Mouse (Mus musculus) lung, postnatal 0 days (tissue): ENCODE data around the gene Cpb2. TPM values are rescaled to one million over a fixed set of nuclear protein-coding genes. Genes with fewer than 3 reads are reported as not detected.

Experiments used
- ATAC-seq: fragments of 200-750 bp; cut with Nextera tagmentation; 2 replicates; pipeline ENCODE4 v1.8.0; 2017; ENCODE audit warnings: moderate library complexity
- DNase-seq: peaks from one replicate; pipeline ENCODE4 v3.0.0-alpha.2; 2016; ENCODE audit warnings: low spot score
- H3K27ac ChIP-seq: fragments of 300-500 bp; sonication (generic); 2 replicates; pipeline ENCODE4 v1.5.1; 2014; ENCODE audit warnings: antibody characterized with exemption, mild to moderate bottlenecking, low read length, mixed read lengths
- H3K27me3 ChIP-seq: fragments of 300-500 bp; sonication (generic); replicated peaks from 2 replicates; pipeline ENCODE4 v1.6.1; 2014; ENCODE audit warnings: low read length, mixed read lengths; ENCODE audit not compliant: insufficient read depth
- H3K36me3 ChIP-seq: fragments of 300-500 bp; sonication (generic); 2 replicates; pipeline ENCODE4 v1.6.1; 2014; ENCODE audit warnings: low read length, mixed read lengths; ENCODE audit not compliant: insufficient read depth
- H3K4me1 ChIP-seq: fragments of 300-500 bp; sonication (generic); 2 replicates; pipeline ENCODE4 v1.6.1; 2014; ENCODE audit warnings: antibody characterized with exemption, low read depth, low read length, mixed read lengths; ENCODE audit not compliant: insufficient read depth
- H3K4me2 ChIP-seq: fragments of 300-500 bp; sonication (generic); replicated peaks from 2 replicates; pipeline ENCODE4 v1.6.1; 2014; ENCODE audit warnings: low read depth, mild to moderate bottlenecking, low read length, moderate library complexity, mixed read lengths
- H3K4me3 ChIP-seq: fragments of 300-500 bp; sonication (generic); 2 replicates; pipeline ENCODE4 v1.5.1; 2014; ENCODE audit warnings: low read depth, low read length
- H3K9ac ChIP-seq: fragments of 300-500 bp; sonication (generic); replicated peaks from 2 replicates; pipeline ENCODE4 v1.6.1; 2014; ENCODE audit warnings: low read depth, mild to moderate bottlenecking
- H3K9me3 ChIP-seq: fragments of 300-500 bp; sonication (generic); 2 replicates; pipeline ENCODE4 v1.6.1; 2016; ENCODE audit warnings: low read length, mixed read lengths
- CTCF ChIP-seq: IDR thresholded peaks from 2 replicates; pipeline ENCODE4 v1.5.1; 2016; ENCODE audit warnings: antibody characterized with exemption, mild to moderate bottlenecking
- EP300 ChIP-seq: IDR thresholded peaks from 2 replicates; pipeline ENCODE4 v1.6.1; 2016; ENCODE audit warnings: antibody characterized with exemption, mild to moderate bottlenecking, control low read depth
- WGBS: fragments of 180-500 bp; shearing (Covaris S2); extraction: QIAGEN DNeasy Blood & Tissue Kit; methylation state at CpG from one replicate; pipeline ENCODE4 v1.1.7; 2014; 5-methylcytosine and 5-hydroxymethylcytosine counted together
- polyA plus RNA-seq: library from polyadenylated mRNA; unstranded; fragments of >200 nt; fragmentation: Nextera tagmentation; extraction: Ambion mirVana; gene quantifications from 2 replicates; pipeline ENCODE4 v1.2.1, GENCODE M21; 2015

Gene Cpb2
- polyA plus RNA-seq, 1 experiment from 2014 or later = not detected

GRCm38 (mm10) chr14:75205363-75206051 is 36.6 kb upstream of the Cpb2 start:
- H3K27me3 ChIP-seq = no peaks in the 10 kb centered on the region
- DNase-seq (no peak), ATAC-seq (no peak)
- no peak overlapping the region for H3K27ac ChIP-seq
- H3K4me1 ChIP-seq = no peaks in the 10 kb centered on the region
- H3K36me3 ChIP-seq = peaks cover 15% of the 10 kb centered on the region; the same call in 1 of the 2 replicates
- no peak overlapping the region for H3K4me3 ChIP-seq
- H3K9me3 ChIP-seq = no peaks in the 10 kb centered on the region
- WGBS = 79% methylated on average over 6 of the region's 6 CpGs
- no peak overlapping the region for H3K9ac ChIP-seq
- H3K4me2 ChIP-seq = no peak overlapping the region
- TF ChIP-seq EP300 (no peak), CTCF (no peak)

DNA sequence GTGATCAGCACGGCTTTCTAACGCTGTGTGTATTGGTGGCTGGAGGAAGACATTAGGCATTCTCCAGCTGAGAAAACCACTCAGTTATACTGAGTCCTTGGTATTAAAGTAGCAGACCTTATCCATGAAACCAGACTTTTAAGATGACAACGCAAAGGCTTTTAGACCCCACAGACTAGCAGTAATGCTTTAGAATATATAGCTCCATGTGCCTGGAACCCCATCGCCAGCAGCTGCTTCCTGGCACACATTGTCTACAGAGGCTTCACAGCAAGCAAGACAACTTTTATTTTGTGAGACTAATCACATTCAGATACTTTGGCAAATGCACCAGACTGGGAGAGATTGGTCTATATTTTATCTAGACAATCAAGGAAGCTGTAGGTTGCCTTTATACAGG is 35.8 kb upstream of the Cpb2 start:
- H3K4me1 ChIP-seq = no peaks in the 10 kb centered on the region
- H3K4me3 ChIP-seq = no peak overlapping the region
- peaks cover 13% of the 10 kb centered on the region; the same call in 1 of the 2 replicates for H3K36me3 ChIP-seq
- no peaks in the 10 kb centered on the region for H3K27me3 ChIP-seq
- H3K27ac ChIP-seq = no peak overlapping the region
- H3K4me2 ChIP-seq = no peak overlapping the region
- H3K9me3 ChIP-seq = no peaks in the 10 kb centered on the region
- TF ChIP-seq CTCF = no peak
- no peak for TF ChIP-seq EP300
- DNase-seq (no peak), ATAC-seq (no peak)
- WGBS = 93% methylated on average over 4 of the region's 4 CpGs
- H3K9ac ChIP-seq = no peak overlapping the region

DNA sequence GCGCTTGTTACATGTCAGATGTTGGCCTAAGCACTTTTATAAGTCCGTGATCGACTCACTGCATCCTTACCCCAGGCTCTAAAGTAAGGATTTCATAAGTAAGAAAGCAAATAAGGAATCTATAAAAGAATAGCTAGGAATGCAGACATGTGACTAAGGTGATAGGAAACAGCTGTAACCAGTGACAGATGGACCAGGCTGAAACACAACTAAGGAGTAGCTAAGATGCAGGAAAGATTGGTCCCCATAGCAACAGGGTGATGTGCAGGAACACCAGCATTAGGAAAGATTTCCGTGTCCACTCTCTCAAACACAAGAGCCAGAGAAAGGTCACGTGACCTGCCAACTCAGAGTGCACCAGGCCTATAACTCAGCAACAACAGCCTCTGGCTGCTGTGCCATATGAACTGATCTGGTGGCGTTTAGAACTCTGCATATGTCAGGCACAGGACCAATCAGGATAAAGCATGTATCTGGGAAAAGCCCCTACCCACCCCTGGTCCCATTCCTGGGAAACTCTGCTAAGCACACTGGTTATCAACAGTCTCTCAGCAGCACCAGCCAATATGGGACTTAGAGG is 33.4 kb upstream of the Cpb2 start:
- H3K4me1 ChIP-seq = no peaks in the 10 kb centered on the region
- no peak overlapping the region for H3K27ac ChIP-seq
- peaks cover 15% of the 10 kb centered on the region; the same call in 1 of the 2 replicates for H3K36me3 ChIP-seq
- H3K27me3 ChIP-seq = no peaks in the 10 kb centered on the region
- no peak overlapping the region for H3K4me3 ChIP-seq
- no peak for DNase-seq
- H3K4me2 ChIP-seq = no peak overlapping the region
- 75% methylated on average over 6 of the region's 6 CpGs for WGBS
- no peak overlapping the region for H3K9ac ChIP-seq
- TF ChIP-seq EP300 (no peak), CTCF (no peak)
- no peaks in the 10 kb centered on the region for H3K9me3 ChIP-seq
- ATAC-seq = no peak

DNA sequence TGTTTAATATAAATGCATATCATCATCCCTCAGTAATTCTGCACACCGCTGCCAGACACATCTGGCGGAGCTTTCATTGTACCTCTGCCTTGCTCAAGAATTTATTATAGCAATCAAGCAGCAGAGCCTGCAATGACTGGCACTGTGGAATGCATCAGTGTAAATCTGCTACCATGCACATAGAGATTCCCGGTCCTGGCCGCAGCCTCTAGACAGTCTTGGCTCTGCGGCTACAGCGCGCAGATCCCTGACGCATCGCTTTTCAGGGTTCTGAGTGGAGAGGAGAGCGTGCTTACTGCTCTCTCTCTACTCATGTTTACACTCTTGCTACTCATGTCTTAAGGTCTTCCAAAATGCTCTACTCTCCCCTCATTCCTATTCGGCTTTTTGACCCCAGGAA is 28.3 kb upstream of the Cpb2 start:
- Histone ChIP-seq H3K9ac (no peak overlapping the region), H3K4me2 (no peak overlapping the region), H3K4me1 (no peaks in the 10 kb centered on the region), H3K27ac (no peak overlapping the region), H3K9me3 (no peaks in the 10 kb centered on the region), H3K36me3 (peaks cover 18% of the 10 kb centered on the region; the same call in 1 of the 2 replicates), H3K27me3 (no peaks in the 10 kb centered on the region), H3K4me3 (no peak overlapping the region)
- no peak for TF ChIP-seq EP300
- TF ChIP-seq CTCF = no peak
- ATAC-seq = no peak
- no peak for DNase-seq
- 73% methylated on average over 11 of the region's 11 CpGs for WGBS

GRCm38 (mm10) chr14:75218843-75219242 is 23.2 kb upstream of the Cpb2 start:
- H3K9ac ChIP-seq = no peak overlapping the region
- H3K4me1 ChIP-seq = no peaks in the 10 kb centered on the region
- H3K36me3 ChIP-seq = peaks cover 6% of the 10 kb centered on the region; the same call in 1 of the 2 replicates
- ATAC-seq (no peak), DNase-seq (no peak)
- TF ChIP-seq EP300 = no peak
- no peak for TF ChIP-seq CTCF
- 92% methylated on average over 2 of the region's 2 CpGs for WGBS
- H3K4me3 ChIP-seq = no peak overlapping the region
- no peaks in the 10 kb centered on the region for H3K27me3 ChIP-seq
- no peak overlapping the region for H3K4me2 ChIP-seq
- H3K27ac ChIP-seq = no peak overlapping the region
- H3K9me3 ChIP-seq = no peaks in the 10 kb centered on the region

DNA sequence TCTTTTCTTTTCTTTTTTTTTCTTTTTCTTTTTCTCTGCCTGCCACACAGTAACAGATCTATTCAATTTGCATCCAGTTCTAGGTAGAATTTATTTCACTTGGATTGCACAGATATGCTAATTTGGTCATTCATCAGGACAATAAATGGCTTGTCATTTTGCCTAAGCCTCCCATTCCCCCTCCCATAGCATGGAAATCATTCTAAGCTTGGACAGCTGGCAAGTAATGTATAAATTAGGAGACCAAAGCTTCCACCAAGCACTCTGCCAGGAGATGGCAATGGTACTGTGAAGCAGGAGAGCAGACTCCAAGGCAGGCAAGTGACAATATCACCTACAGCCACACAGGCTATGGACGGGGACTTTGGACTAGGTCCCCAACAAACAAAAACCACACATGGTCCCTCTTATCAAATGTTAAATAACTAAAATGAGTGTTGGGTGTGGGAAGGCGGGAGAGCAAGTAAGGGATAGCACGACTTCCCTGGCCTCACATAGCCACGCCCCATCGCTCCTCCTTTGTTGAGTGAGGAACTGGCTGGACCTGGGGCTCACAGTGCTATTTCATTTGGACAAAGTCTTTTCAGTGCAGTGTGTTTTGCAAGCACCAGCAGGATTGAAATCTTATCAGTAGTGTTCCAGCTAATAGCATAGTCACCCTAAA is 22.7 kb upstream of the Cpb2 start:
- Histone ChIP-seq H3K9me3 (no peaks in the 10 kb centered on the region), H3K27ac (no peak overlapping the region), H3K9ac (no peak overlapping the region), H3K27me3 (no peaks in the 10 kb centered on the region), H3K4me1 (no peaks in the 10 kb centered on the region), H3K4me2 (no peak overlapping the region), H3K36me3 (peaks cover 5% of the 10 kb centered on the region; the same call in 1 of the 2 replicates), H3K4me3 (no peak overlapping the region)
- ATAC-seq (no peak), DNase-seq (no peak)
- 70% methylated on average over 5 of the region's 5 CpGs for WGBS
- no peak for TF ChIP-seq EP300
- TF ChIP-seq CTCF = no peak
